Mouse (Mus musculus): ENCODE data around the gene Mpst. TPM values are rescaled to one million over a fixed set of nuclear protein-coding genes. Genes with fewer than 3 reads are reported as not detected.

Mpst gene
- total and polyA plus RNA-seq, 3 experiments = 38.6 to 86.7 TPM; not detected in 1

GRCm38 (mm10) chr15:78420395-78420794 is 14.2 kb downstream of the Mpst start:
- Histone ChIP-seq H3K4me1 (ENCODE audit: control insufficient read depth in 1 of 2, insufficient read depth in 2 of 2, low read length in 2 of 2) (peaks cover 0 to 5% of the 10 kb centered on the region in 2 experiments; a peak in 1 of 4 replicates), H3K9ac (ENCODE audit: control insufficient read depth, low read depth, low read length, poor library complexity, severe bottlenecking) (peak overlapping the region; percentile 7; the same call in 1 of the 2 replicates), H3K27me3 (ENCODE audit: control insufficient read depth in 1 of 2, insufficient read depth in 2 of 2, low read length in 2 of 2) (peaks cover 0 to 3% of the 10 kb centered on the region in 2 experiments; a peak in 2 of 4 replicates), H3K36me3 (ENCODE audit: control insufficient read depth in 1 of 2, insufficient read depth in 2 of 2, low read length in 2 of 2) (peaks cover 0 to 2% of the 10 kb centered on the region in 2 experiments; a peak in 1 of 4 replicates), H3K4me3 (ENCODE audit: control insufficient read depth in 1 of 2, insufficient read depth in 1 of 2, low read depth in 2 of 2, low read length in 2 of 2) (peak overlapping the region; percentile 10 to 17; a peak in 2 of 4 replicates), H3K79me2 (ENCODE audit: control insufficient read depth, insufficient read depth, low read length, poor library complexity) (no peaks in the 10 kb centered on the region), H3K9me3 (replicated peaks; ENCODE audit: insufficient read depth, low read length) (no peaks in the 10 kb centered on the region), H3K27ac (ENCODE audit: control insufficient read depth, low read depth, low read length) (no peak overlapping the region)
- DNase-seq (ENCODE audit: low read depth, low spot score) = peak; percentile 48
- TF ChIP-seq MAX (IDR thresholded peaks at IDR 0.05; ENCODE audit: low read length) (no peak), CHD1 (IDR thresholded peaks at IDR 0.05; ENCODE audit: low read depth, low read length) (no peak), POLR2AphosphoS5 (IDR thresholded peaks at IDR 0.05; ENCODE audit: borderline replicate concordance, low read depth, low read length) (no peak), NRF1 (IDR thresholded peaks at IDR 0.05; ENCODE audit: insufficient read depth, low read depth, low read length, poor library complexity, severe bottlenecking) (no peak), TCF12 (IDR thresholded peaks at IDR 0.05; ENCODE audit: low read depth, low read length) (no peak), USF1 (IDR thresholded peaks at IDR 0.05; ENCODE audit: low read depth, low read length) (no peak), CHD2 (IDR thresholded peaks at IDR 0.05; ENCODE audit: low read length) (no peak), SMC3 (IDR thresholded peaks at IDR 0.05; ENCODE audit: low read depth, low read length) (no peak), ZC3H11A (IDR thresholded peaks at IDR 0.05; ENCODE audit: low read depth, low read length) (no peak), KAT2A (conservative IDR thresholded peaks at IDR 0.05; ENCODE audit: low read depth, low read length) (no peak), RAD21 (IDR thresholded peaks at IDR 0.05; ENCODE audit: low read depth, low read length) (no peak), CTCF (IDR thresholded peaks at IDR 0.05 in 2 of 3, conservative IDR thresholded peaks at IDR 0.05 in 1 of 3; ENCODE audit: control insufficient read depth in 1 of 3, insufficient read depth in 1 of 3, low read depth in 2 of 3, low read length in 3 of 3, poor library complexity in 1 of 3, severe bottlenecking in 1 of 3) (no peak), USF2 (IDR thresholded peaks at IDR 0.05; ENCODE audit: borderline replicate concordance in 1 of 2, insufficient read depth in 1 of 2, low read depth in 1 of 2, low read length in 2 of 2) (no peak), ZKSCAN1 (IDR thresholded peaks at IDR 0.05; ENCODE audit: low read depth, low read length) (no peak), MXI1 (IDR thresholded peaks at IDR 0.05; ENCODE audit: low read depth, low read length) (no peak)

GRCm38 (mm10) chr15:78422046-78422956 is 16.1 kb downstream of the Mpst start:
- peaks cover 0 to 5% of the 10 kb centered on the region in 2 experiments; a peak in 1 of 4 replicates for H3K4me1 ChIP-seq (ENCODE audit: control insufficient read depth in 1 of 2, insufficient read depth in 2 of 2, low read length in 2 of 2)
- DNase-seq (ENCODE audit: low read depth, low spot score) = peak; percentile 86
- peaks cover 0 to 3% of the 10 kb centered on the region in 2 experiments; a peak in 2 of 4 replicates for H3K27me3 ChIP-seq (ENCODE audit: control insufficient read depth in 1 of 2, insufficient read depth in 2 of 2, low read length in 2 of 2)
- no peak overlapping the region for H3K9ac ChIP-seq (ENCODE audit: control insufficient read depth, low read depth, low read length, poor library complexity, severe bottlenecking)
- no peak overlapping the region for H3K4me3 ChIP-seq (ENCODE audit: control insufficient read depth in 1 of 2, insufficient read depth in 1 of 2, low read depth in 2 of 2, low read length in 2 of 2)
- H3K79me2 ChIP-seq (ENCODE audit: control insufficient read depth, insufficient read depth, low read length, poor library complexity) = no peaks in the 10 kb centered on the region
- no peaks in the 10 kb centered on the region for H3K9me3 ChIP-seq (replicated peaks; ENCODE audit: insufficient read depth, low read length)
- no peak overlapping the region for H3K27ac ChIP-seq (ENCODE audit: control insufficient read depth, low read depth, low read length)
- peaks cover 0 to 2% of the 10 kb centered on the region in 2 experiments; a peak in 1 of 4 replicates for H3K36me3 ChIP-seq (ENCODE audit: control insufficient read depth in 1 of 2, insufficient read depth in 2 of 2, low read length in 2 of 2)
- TF ChIP-seq POLR2A (IDR thresholded peaks at IDR 0.05; ENCODE audit: control insufficient read depth in 1 of 2, insufficient read depth in 1 of 2, low read depth in 1 of 2, low read length in 2 of 2, poor library complexity in 1 of 2) = no peak
- no peak for TF ChIP-seq JUND (IDR thresholded peaks at IDR 0.05; ENCODE audit: low read depth, low read length)
- no peak for TF ChIP-seq MEF2A (IDR thresholded peaks at IDR 0.05; ENCODE audit: extremely low read depth, insufficient replicate concordance, low read depth, low read length, poor library complexity, severe bottlenecking)
- TF ChIP-seq MAFK (IDR thresholded peaks at IDR 0.05; ENCODE audit: borderline replicate concordance, low read depth, low read length) = no peak
- no peak for TF ChIP-seq POLR2AphosphoS2 (IDR thresholded peaks at IDR 0.05; ENCODE audit: low read length)
- no peak for TF ChIP-seq MYB (IDR thresholded peaks at IDR 0.05; ENCODE audit: low read depth, low read length)
- TF ChIP-seq EP300 (IDR thresholded peaks at IDR 0.05; ENCODE audit: low read depth in 1 of 2, low read length in 2 of 2) = no peak
- TF ChIP-seq USF1 (IDR thresholded peaks at IDR 0.05; ENCODE audit: low read depth, low read length) = no peak
- TF ChIP-seq RAD21 (IDR thresholded peaks at IDR 0.05; ENCODE audit: low read depth, low read length) = peak; percentile 69
- no peak for TF ChIP-seq MYC (IDR thresholded peaks at IDR 0.05; ENCODE audit: low read depth, low read length)
- TF ChIP-seq ZC3H11A (IDR thresholded peaks at IDR 0.05; ENCODE audit: low read depth, low read length) = peak; percentile 74
- TF ChIP-seq UBTF (IDR thresholded peaks at IDR 0.05; ENCODE audit: borderline replicate concordance, insufficient read depth, low read depth, low read length) = no peak
- 0 out of 2 replicates have a peak, but pooled peaks have one; percentile 23 for TF ChIP-seq MXI1 (IDR thresholded peaks at IDR 0.05; ENCODE audit: low read depth, low read length)
- TF ChIP-seq HCFC1 (IDR thresholded peaks at IDR 0.05; ENCODE audit: low read depth, low read length) = no peak
- TF ChIP-seq RCOR1 (IDR thresholded peaks at IDR 0.05; ENCODE audit: low read depth, low read length) = no peak
- no peak for TF ChIP-seq CHD2 (IDR thresholded peaks at IDR 0.05; ENCODE audit: low read length)
- TF ChIP-seq CTCF (IDR thresholded peaks at IDR 0.05 in 2 of 3, conservative IDR thresholded peaks at IDR 0.05 in 1 of 3; ENCODE audit: control insufficient read depth in 1 of 3, insufficient read depth in 1 of 3, low read depth in 2 of 3, low read length in 3 of 3, poor library complexity in 1 of 3, severe bottlenecking in 1 of 3) = peak; percentile 90 to 97 (median 92)
- no peak for TF ChIP-seq ZMIZ1 (IDR thresholded peaks at IDR 0.05; ENCODE audit: low read depth, low read length)
